Mouse (Mus musculus) liver, embryonic 15.5 days (tissue): ENCODE data around the gene Capn3. TPM values are rescaled to one million over a fixed set of nuclear protein-coding genes. Genes with fewer than 3 reads are reported as not detected.

Experiments used
- ATAC-seq: fragments of 200-750 bp; cut with Nextera tagmentation; 2 replicates; pipeline ENCODE4 v1.8.0; 2017; ENCODE audit warnings: moderate number of reproducible peaks, mild to moderate bottlenecking, moderate library complexity; ENCODE audit not compliant: insufficient read depth
- H3K27ac ChIP-seq: fragments of 300-500 bp; sonication (generic); replicated peaks from 2 replicates; pipeline ENCODE4 v1.5.1; 2015; ENCODE audit warnings: mild to moderate bottlenecking, inconsistent platforms
- H3K27me3 ChIP-seq: fragments of 300-500 bp; sonication (generic); 2 replicates; pipeline ENCODE4 v1.6.1; 2015; ENCODE audit warnings: mild to moderate bottlenecking, inconsistent platforms
- H3K36me3 ChIP-seq: fragments of 300-500 bp; sonication (generic); replicated peaks from 2 replicates; pipeline ENCODE4 v1.6.1; 2015; ENCODE audit warnings: moderate library complexity, mild to moderate bottlenecking, inconsistent platforms
- H3K4me1 ChIP-seq: fragments of 300-500 bp; sonication (generic); replicated peaks from 2 replicates; pipeline ENCODE4 v1.6.1; 2015; ENCODE audit warnings: inconsistent platforms
- H3K4me2 ChIP-seq: fragments of 300-500 bp; sonication (generic); 2 replicates; pipeline ENCODE4 v1.6.1; 2015; ENCODE audit warnings: moderate library complexity, mild to moderate bottlenecking, inconsistent platforms
- H3K4me3 ChIP-seq: fragments of 300-500 bp; sonication (generic); replicated peaks from 2 replicates; pipeline ENCODE4 v1.5.1; 2015; ENCODE audit warnings: mild to moderate bottlenecking, inconsistent platforms
- H3K9ac ChIP-seq: fragments of 300-500 bp; sonication (generic); 2 replicates; pipeline ENCODE4 v1.6.1; 2015; ENCODE audit warnings: moderate library complexity, mild to moderate bottlenecking, inconsistent platforms
- H3K9me3 ChIP-seq: fragments of 300-500 bp; sonication (generic); replicated peaks from 2 replicates; pipeline ENCODE4 v1.6.1; 2016; ENCODE audit warnings: inconsistent platforms
- WGBS: fragments of 180-500 bp; shearing (Covaris S2); methylation state at CpG from one replicate; pipeline ENCODE4 v1.1.7; 2015; ENCODE audit warnings: mixed read lengths; ENCODE audit not compliant: insufficient replicate concordance; 5-methylcytosine and 5-hydroxymethylcytosine counted together
- polyA plus RNA-seq: library from polyadenylated mRNA; unstranded; fragments of >200 nt; fragmentation: Nextera tagmentation; extraction: Ambion mirVana; gene quantifications from 2 replicates; pipeline ENCODE4 v1.2.1, GENCODE M21; 2015

The Capn3 gene
- polyA plus RNA-seq, 1 experiment from 2014 or later: 3.5 TPM

DNA sequence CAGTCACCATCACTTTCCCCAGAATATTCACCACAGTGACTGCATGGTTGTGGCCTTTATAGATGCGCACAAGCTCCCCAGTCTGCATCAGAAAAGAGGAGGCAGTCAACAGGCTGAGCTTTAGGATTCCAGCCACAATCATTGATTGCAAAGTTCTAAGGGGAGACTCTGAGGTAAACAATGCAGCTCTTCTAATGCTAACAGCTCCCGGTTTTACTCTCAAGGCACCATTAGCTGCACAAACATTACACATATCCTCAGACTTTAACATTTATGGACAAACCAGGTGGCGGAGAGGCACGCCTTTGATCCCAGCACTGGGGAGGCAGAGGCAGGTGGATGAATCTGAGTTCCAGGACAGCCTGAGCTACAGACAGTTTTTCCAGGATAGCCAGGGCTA, 58.4 kb downstream of the Capn3 start:
- 80% methylated on average over 4 of the region's 4 CpGs for WGBS
- Histone ChIP-seq H3K4me3 (no peak overlapping the region), H3K9ac (no peak overlapping the region), H3K4me2 (no peak overlapping the region), H3K9me3 (no peaks in the 10 kb centered on the region), H3K4me1 (no peaks in the 10 kb centered on the region), H3K27ac (no peak overlapping the region), H3K27me3 (no peaks in the 10 kb centered on the region), H3K36me3 (peaks cover 82% of the 10 kb centered on the region)
- ATAC-seq: no peak

- H3K4me3 ChIP-seq: no peak overlapping the region
- no peak overlapping the region for H3K9ac ChIP-seq
- peaks cover 92% of the 10 kb centered on the region for H3K36me3 ChIP-seq
- H3K9me3 ChIP-seq: no peaks in the 10 kb centered on the region
- no peak overlapping the region for H3K27ac ChIP-seq
- H3K4me1 ChIP-seq: no peaks in the 10 kb centered on the region
- ATAC-seq: no peak
- no peak overlapping the region for H3K4me2 ChIP-seq
- H3K27me3 ChIP-seq: no peaks in the 10 kb centered on the region
- WGBS: 68% methylated on average over 5 of the region's 5 CpGs
Observed at GRCm38 (mm10) chr2:120518547-120519210, 62.9 kb downstream of the Capn3 start.

DNA sequence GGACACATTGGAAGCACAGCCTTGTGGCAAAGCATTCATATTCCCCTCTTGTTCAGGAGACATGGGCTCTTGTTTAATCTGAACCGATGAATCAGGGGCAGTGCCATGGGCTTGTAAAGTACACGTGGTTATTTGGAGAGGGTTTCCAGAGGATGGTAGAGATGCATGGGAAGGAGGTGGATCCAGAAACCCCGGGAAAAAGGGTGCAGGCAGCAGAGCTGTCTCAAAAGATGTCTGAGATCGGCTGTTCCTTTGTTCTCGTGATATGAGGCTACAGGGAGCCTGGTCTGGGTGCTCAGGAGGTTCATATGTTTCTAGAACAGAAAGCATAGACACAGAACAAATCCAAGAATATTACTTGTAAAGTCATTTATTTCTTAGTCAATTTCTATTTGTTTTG, 71.0 kb downstream of the Capn3 start:
- Histone ChIP-seq H3K4me2 (no peak overlapping the region), H3K4me3 (no peak overlapping the region), H3K9ac (no peak overlapping the region), H3K27me3 (no peaks in the 10 kb centered on the region), H3K9me3 (no peaks in the 10 kb centered on the region), H3K36me3 (peaks cover 89% of the 10 kb centered on the region), H3K4me1 (no peaks in the 10 kb centered on the region), H3K27ac (no peak overlapping the region)
- ATAC-seq: no peak
- 76% methylated on average over 5 of the region's 5 CpGs for WGBS

- no peaks in the 10 kb centered on the region for H3K27me3 ChIP-seq
- H3K9ac ChIP-seq: no peak overlapping the region
- peaks cover 86% of the 10 kb centered on the region for H3K36me3 ChIP-seq
- no peaks in the 10 kb centered on the region for H3K4me1 ChIP-seq
- H3K4me2 ChIP-seq: no peak overlapping the region
- no peaks in the 10 kb centered on the region for H3K9me3 ChIP-seq
- H3K4me3 ChIP-seq: no peak overlapping the region
- no peak overlapping the region for H3K27ac ChIP-seq
- ATAC-seq: no peak
Observed at GRCm38 (mm10) chr2:120529531-120529930, 73.7 kb downstream of the Capn3 start.

- H3K27ac ChIP-seq: no peak overlapping the region
- H3K27me3 ChIP-seq: no peaks in the 10 kb centered on the region
- no peak for ATAC-seq
- H3K36me3 ChIP-seq: peaks cover 82% of the 10 kb centered on the region
- H3K9me3 ChIP-seq: no peaks in the 10 kb centered on the region
- H3K4me2 ChIP-seq: no peak overlapping the region
- 60% methylated on average over 4 of the region's 4 CpGs for WGBS
- H3K4me1 ChIP-seq: no peaks in the 10 kb centered on the region
- H3K4me3 ChIP-seq: no peak overlapping the region
- no peak overlapping the region for H3K9ac ChIP-seq
Observed at GRCm38 (mm10) chr2:120531223-120531622, 75.4 kb downstream of the Capn3 start.

GRCm38 (mm10) chr2:120539333-120539732, 83.5 kb downstream of the Capn3 start:
- Histone ChIP-seq H3K27me3 (no peaks in the 10 kb centered on the region), H3K9ac (no peak overlapping the region), H3K4me1 (0 out of 2 replicates have a peak, but pooled peaks cover 2% of the 10 kb centered on the region), H3K27ac (no peak overlapping the region), H3K36me3 (peaks cover 20% of the 10 kb centered on the region), H3K4me3 (no peak overlapping the region), H3K4me2 (no peak overlapping the region), H3K9me3 (no peaks in the 10 kb centered on the region)
- 70% methylated on average over 3 of the region's 3 CpGs for WGBS
- ATAC-seq: no peak

DNA sequence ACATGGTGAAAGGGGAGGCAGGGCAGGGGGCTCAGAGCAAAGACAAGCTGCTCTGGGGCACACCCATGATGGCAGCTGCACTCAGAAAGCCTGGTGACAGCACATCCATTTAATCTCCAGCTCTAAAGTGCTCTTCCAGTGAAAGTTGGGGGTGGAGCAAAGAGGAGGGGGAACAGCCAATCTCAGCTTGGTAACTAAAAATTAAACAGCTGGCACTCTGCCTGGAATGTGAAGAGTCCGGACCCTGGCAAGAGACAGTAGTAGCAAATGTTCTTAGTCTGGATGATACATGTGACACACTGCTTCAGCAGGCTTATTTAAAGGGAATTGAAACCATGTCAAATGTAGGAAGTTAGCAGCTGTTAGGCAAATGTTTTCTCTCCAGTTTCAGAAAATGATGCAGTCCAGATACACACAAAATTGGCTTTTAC, 84.0 kb downstream of the Capn3 start:
- ATAC-seq: peak; percentile 72
- peaks cover 15% of the 10 kb centered on the region for H3K36me3 ChIP-seq

GRCm38 (mm10) chr2:120544732-120545131, 88.9 kb downstream of the Capn3 start:
- no peaks in the 10 kb centered on the region for H3K27me3 ChIP-seq
- H3K27ac ChIP-seq: no peak overlapping the region
- no peak overlapping the region for H3K9ac ChIP-seq
- peaks cover 7% of the 10 kb centered on the region for H3K36me3 ChIP-seq
- 26% methylated on average over 2 of the region's 2 CpGs for WGBS
- no peak for ATAC-seq
- H3K9me3 ChIP-seq: no peaks in the 10 kb centered on the region
- H3K4me1 ChIP-seq: no peaks in the 10 kb centered on the region
- no peak overlapping the region for H3K4me2 ChIP-seq
- H3K4me3 ChIP-seq: no peak overlapping the region

More for the DNA sequence above, 84.0 kb downstream of the Capn3 start:
- 0 out of 2 replicates have a peak overlapping the region, but pooled peaks have one; percentile 19 for H3K27ac ChIP-seq
- H3K9me3 ChIP-seq: no peaks in the 10 kb centered on the region
- H3K4me1 ChIP-seq: 0 out of 2 replicates have a peak, but pooled peaks cover 2% of the 10 kb centered on the region
- H3K9ac ChIP-seq: no peak overlapping the region
- no peaks in the 10 kb centered on the region for H3K27me3 ChIP-seq
- 54% methylated on average over 1 of the region's 1 CpGs for WGBS
- H3K4me3 ChIP-seq: no peak overlapping the region
- H3K4me2 ChIP-seq: no peak overlapping the region

Other genes starting within 250 kb of the Capn3 start
- 0.02 TPM in 1 of 2 replicates, not detected in the other for gene Pla2g4e, start 210.7 kb upstream of the Capn3 start, polyA plus RNA-seq
- not detected in 2 replicates for gene Pla2g4d, start 166.8 kb upstream of the Capn3 start, polyA plus RNA-seq
- 0.05 TPM in 1 of 2 replicates, not detected in the other for gene Pla2g4f, start 141.9 kb upstream of the Capn3 start, polyA plus RNA-seq
- 6.8 and 7.7 TPM in 2 replicates for gene Vps39, start 102.9 kb upstream of the Capn3 start, polyA plus RNA-seq
- gene Ganc, start 52.1 kb upstream of the Capn3 start, polyA plus RNA-seq: 6.0 and 6.9 TPM in 2 replicates
- gene Tmem87a, start 51.9 kb upstream of the Capn3 start, polyA plus RNA-seq: 2.6 and 3.6 TPM in 2 replicates
- gene Zfp106, start 107.8 kb downstream of the Capn3 start, polyA plus RNA-seq: 17.4 and 18.1 TPM in 2 replicates
- 24.7 and 27.4 TPM in 2 replicates for gene Snap23, start 111.7 kb downstream of the Capn3 start, polyA plus RNA-seq
- 10.4 and 10.8 TPM in 2 replicates for gene Haus2, start 153.4 kb downstream of the Capn3 start, polyA plus RNA-seq
- 10.9 and 11.8 TPM in 2 replicates for gene Lrrc57, start 153.5 kb downstream of the Capn3 start, polyA plus RNA-seq
- gene Stard9, start 173.1 kb downstream of the Capn3 start, polyA plus RNA-seq: 0.99 and 1.0 TPM in 2 replicates